Mouse (Mus musculus) erythroblast, embryonic 14.5 days (primary cell): Measurements from ENCODE around the gene Cdh12. TPM values are rescaled to one million over a fixed set of nuclear protein-coding genes. Genes with fewer than 3 reads are reported as not detected.

Experiments used
- H3K27me3 ChIP-seq: 2 replicates; pipeline ENCODE4 v1.6.1; 2012; ENCODE audit warnings: inconsistent platforms; ENCODE audit not compliant: control insufficient read depth
- H3K36me3 ChIP-seq: 2 replicates; pipeline ENCODE4 v1.6.1; 2012; ENCODE audit warnings: mild to moderate bottlenecking, inconsistent platforms; ENCODE audit not compliant: control insufficient read depth
- H3K4me1 ChIP-seq: 2 replicates; pipeline ENCODE4 v1.6.1; 2012; ENCODE audit warnings: inconsistent platforms; ENCODE audit not compliant: control insufficient read depth
- H3K4me3 ChIP-seq: replicated peaks from 2 replicates; pipeline ENCODE3; 2012; ENCODE audit warnings: moderate library complexity, mild to moderate bottlenecking, inconsistent platforms
- H3K9me3 ChIP-seq: 2 replicates; pipeline ENCODE4 v1.6.1; 2012; ENCODE audit warnings: low read length, inconsistent platforms, mixed read lengths; ENCODE audit not compliant: control insufficient read depth
- GATA1 ChIP-seq: IDR thresholded peaks from 2 replicates; pipeline ENCODE4 v1.6.1; 2012; ENCODE audit warnings: low read length, inconsistent platforms, mixed read lengths
- TAL1 ChIP-seq: IDR thresholded peaks from 3 replicates; pipeline ENCODE4 v1.6.1; 2012; ENCODE audit warnings: low read length, inconsistent platforms, mixed read lengths
- polyA plus RNA-seq: library from polyadenylated mRNA; stranded (reverse); fragments of >175 nt; gene quantifications from 2 replicates; pipeline ENCODE4 v1.2.3, GENCODE M21; 2012

The Cdh12 gene
- polyA plus RNA-seq, 1 experiment: not detected

DNA sequence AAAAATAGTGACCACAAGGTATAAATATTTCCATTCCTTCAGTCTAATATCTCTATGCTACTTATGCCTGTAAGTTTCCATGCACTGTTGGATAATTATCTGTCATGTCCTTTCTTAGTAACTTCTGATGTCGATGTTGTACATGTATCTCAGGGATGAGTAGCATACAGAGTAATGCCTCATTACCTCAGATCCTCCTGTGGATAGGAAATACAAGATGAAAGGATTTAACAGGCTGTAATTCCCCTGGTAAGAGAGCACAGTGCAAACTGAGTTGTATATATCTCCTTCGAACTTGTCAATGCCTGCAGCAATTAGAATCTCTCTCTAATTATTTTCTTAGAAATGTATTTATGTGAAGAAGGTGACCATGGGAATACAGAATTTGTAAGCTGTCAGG lies 233.7 kb downstream of the Cdh12 start:
- Histone ChIP-seq H3K4me3 (no peak overlapping the region), H3K36me3 (no peaks in the 10 kb centered on the region), H3K27me3 (no peaks in the 10 kb centered on the region), H3K9me3 (no peaks in the 10 kb centered on the region), H3K4me1 (no peaks in the 10 kb centered on the region)
- TF ChIP-seq GATA1: no peak
- no peak for TF ChIP-seq TAL1

GRCm38 (mm10) chr15:20684200-20684599 lies 235.1 kb downstream of the Cdh12 start:
- H3K9me3 ChIP-seq: no peaks in the 10 kb centered on the region
- H3K4me1 ChIP-seq: no peaks in the 10 kb centered on the region
- no peaks in the 10 kb centered on the region for H3K36me3 ChIP-seq
- H3K27me3 ChIP-seq: no peaks in the 10 kb centered on the region
- no peak overlapping the region for H3K4me3 ChIP-seq
- TF ChIP-seq TAL1 (no peak), GATA1 (no peak)

DNA sequence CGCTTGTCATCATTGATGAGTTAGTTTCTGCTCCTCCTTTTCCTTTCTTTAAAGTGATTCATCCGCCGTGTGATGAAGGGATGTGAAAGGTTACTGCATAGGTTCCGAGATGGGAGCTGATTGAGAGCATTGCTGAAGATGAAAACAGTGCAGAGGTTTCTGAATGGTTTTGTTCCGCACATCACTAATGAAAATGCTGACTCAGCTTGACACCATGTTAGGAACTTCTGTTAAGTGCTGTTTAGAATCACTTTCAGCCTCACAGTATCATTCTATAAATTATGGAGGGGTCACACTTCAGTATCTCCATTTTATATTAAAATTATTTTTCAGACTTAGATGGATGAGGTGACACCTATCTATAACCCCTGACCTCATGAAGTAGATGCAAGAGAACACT lies 247.2 kb downstream of the Cdh12 start:
- Histone ChIP-seq H3K36me3 (no peaks in the 10 kb centered on the region), H3K27me3 (no peaks in the 10 kb centered on the region), H3K4me1 (no peaks in the 10 kb centered on the region), H3K4me3 (no peak overlapping the region), H3K9me3 (no peaks in the 10 kb centered on the region)
- TF ChIP-seq TAL1 (no peak), GATA1 (no peak)

DNA sequence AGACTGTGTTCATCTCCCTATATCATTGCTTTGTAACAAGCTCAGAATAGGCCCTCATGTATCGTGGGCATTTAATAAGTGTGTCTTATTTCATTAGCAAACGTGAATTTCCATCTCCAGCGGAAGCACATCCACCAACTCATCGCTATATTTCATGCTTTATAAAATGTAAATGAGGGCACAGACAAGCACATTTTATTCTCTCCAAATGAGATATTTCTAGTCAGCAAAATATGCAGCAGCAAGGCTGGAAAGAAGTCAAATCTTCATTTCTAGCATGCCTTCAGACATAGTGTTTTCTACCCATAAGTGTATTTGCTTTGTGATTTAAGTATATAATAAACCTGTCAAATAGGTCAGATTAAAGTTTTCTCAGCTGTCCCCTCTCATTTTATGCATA lies 262.8 kb downstream of the Cdh12 start:
- Histone ChIP-seq H3K9me3 (no peaks in the 10 kb centered on the region), H3K4me3 (no peak overlapping the region), H3K4me1 (no peaks in the 10 kb centered on the region), H3K27me3 (no peaks in the 10 kb centered on the region), H3K36me3 (no peaks in the 10 kb centered on the region)
- no peak for TF ChIP-seq GATA1
- no peak for TF ChIP-seq TAL1

GRCm38 (mm10) chr15:20772289-20772688 lies 323.2 kb downstream of the Cdh12 start:
- H3K27me3 ChIP-seq: no peaks in the 10 kb centered on the region
- 0 out of 2 replicates have a peak, but pooled peaks cover 3% of the 10 kb centered on the region for H3K9me3 ChIP-seq
- no peaks in the 10 kb centered on the region for H3K4me1 ChIP-seq
- TF ChIP-seq GATA1: no peak
- TF ChIP-seq TAL1: no peak
- no peaks in the 10 kb centered on the region for H3K36me3 ChIP-seq
- H3K4me3 ChIP-seq: no peak overlapping the region

- H3K27me3 ChIP-seq: no peaks in the 10 kb centered on the region
- 0 out of 2 replicates have a peak, but pooled peaks cover 3% of the 10 kb centered on the region for H3K9me3 ChIP-seq
- H3K36me3 ChIP-seq: no peaks in the 10 kb centered on the region
- no peaks in the 10 kb centered on the region for H3K4me1 ChIP-seq
- no peak for TF ChIP-seq GATA1
- no peak for TF ChIP-seq TAL1
- H3K4me3 ChIP-seq: no peak overlapping the region
These were observed 324.4 kb downstream of the Cdh12 start for GRCm38 (mm10) chr15:20773423-20773822.

DNA sequence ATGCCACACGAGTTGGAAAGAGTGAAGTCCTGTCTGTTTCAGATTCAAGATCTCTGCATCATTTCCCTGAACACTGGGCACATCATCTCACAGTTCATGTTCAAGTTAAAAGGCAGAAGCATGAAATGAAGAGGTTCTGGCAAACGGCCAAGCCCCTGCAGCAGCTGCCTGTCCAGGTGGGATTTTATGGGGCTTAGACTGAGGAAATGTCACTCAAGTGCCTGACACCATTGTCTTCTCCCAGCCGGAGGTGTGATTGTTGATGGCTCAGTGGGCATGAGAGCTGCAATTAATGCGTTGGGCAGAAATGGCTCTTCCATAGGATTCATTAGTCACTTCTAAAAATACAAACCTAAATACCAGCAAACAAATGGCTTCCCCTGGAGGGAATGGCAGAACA lies 347.9 kb downstream of the Cdh12 start:
- no peak overlapping the region for H3K4me3 ChIP-seq
- no peaks in the 10 kb centered on the region for H3K4me1 ChIP-seq
- TF ChIP-seq TAL1 (no peak), GATA1 (no peak)
- H3K27me3 ChIP-seq: no peaks in the 10 kb centered on the region
- no peaks in the 10 kb centered on the region for H3K36me3 ChIP-seq
- H3K9me3 ChIP-seq: no peaks in the 10 kb centered on the region

- H3K4me3 ChIP-seq: no peak overlapping the region
- H3K9me3 ChIP-seq: no peaks in the 10 kb centered on the region
- TF ChIP-seq TAL1: no peak
- TF ChIP-seq GATA1: no peak
- no peaks in the 10 kb centered on the region for H3K4me1 ChIP-seq
- no peaks in the 10 kb centered on the region for H3K27me3 ChIP-seq
- H3K36me3 ChIP-seq: no peaks in the 10 kb centered on the region
These were observed 349.5 kb downstream of the Cdh12 start for GRCm38 (mm10) chr15:20798541-20798940.

GRCm38 (mm10) chr15:20835887-20836286 lies 386.8 kb downstream of the Cdh12 start:
- Histone ChIP-seq H3K4me3 (no peak overlapping the region), H3K4me1 (no peaks in the 10 kb centered on the region), H3K9me3 (no peaks in the 10 kb centered on the region), H3K36me3 (no peaks in the 10 kb centered on the region), H3K27me3 (no peaks in the 10 kb centered on the region)
- TF ChIP-seq TAL1: no peak
- no peak for TF ChIP-seq GATA1

DNA sequence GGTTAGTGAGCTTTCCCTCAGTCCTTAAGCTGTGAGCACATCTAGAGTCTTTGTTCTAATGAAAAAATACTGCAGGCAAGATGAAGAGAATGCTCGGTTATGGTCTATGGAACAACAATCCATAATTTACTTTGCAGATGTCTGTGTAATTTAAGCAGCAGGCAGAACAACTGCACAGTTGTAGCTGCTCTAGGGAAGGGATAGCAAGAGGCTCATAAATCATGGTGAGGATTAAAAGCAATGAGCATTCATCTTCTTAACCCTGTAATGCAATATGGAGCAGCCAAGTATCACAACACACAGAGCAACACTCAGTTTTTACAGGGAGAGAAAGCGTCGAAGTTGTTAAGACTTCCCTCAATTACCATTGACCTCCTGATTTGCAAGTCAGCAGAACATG lies 387.9 kb downstream of the Cdh12 start:
- no peak for TF ChIP-seq TAL1
- no peak for TF ChIP-seq GATA1
- no peaks in the 10 kb centered on the region for H3K4me1 ChIP-seq

More for the DNA sequence above, 387.9 kb downstream of the Cdh12 start:
- H3K36me3 ChIP-seq: no peaks in the 10 kb centered on the region
- no peak overlapping the region for H3K4me3 ChIP-seq
- no peaks in the 10 kb centered on the region for H3K27me3 ChIP-seq
- H3K9me3 ChIP-seq: no peaks in the 10 kb centered on the region
